Mouse (Mus musculus) heart, embryonic 16.5 days (tissue): Measurements from ENCODE around the gene Plaa. TPM values are rescaled to one million over a fixed set of nuclear protein-coding genes. Genes with fewer than 3 reads are reported as not detected.

Source experiments
- ATAC-seq: fragments of 200-750 bp; cut with Nextera tagmentation; replicated peaks from 2 replicates; pipeline ENCODE4 v1.8.0; 2017; ENCODE audit warnings: moderate number of reproducible peaks; ENCODE audit not compliant: insufficient read depth, low FRiP score; ENCODE audit errors: extremely low read depth
- H3K27ac ChIP-seq: fragments of 300-500 bp; sonication (generic); 2 replicates; pipeline ENCODE4 v1.5.1; 2014; ENCODE audit warnings: mild to moderate bottlenecking, low read length, control low read depth, moderate library complexity
- H3K27me3 ChIP-seq: fragments of 300-500 bp; sonication (generic); 2 replicates; pipeline ENCODE4 v1.6.1; 2014; ENCODE audit warnings: low read length, mixed read lengths; ENCODE audit not compliant: control insufficient read depth, insufficient read depth
- H3K36me3 ChIP-seq: fragments of 300-500 bp; sonication (generic); 2 replicates; pipeline ENCODE4 v1.6.1; 2014; ENCODE audit not compliant: control insufficient read depth, insufficient read depth
- H3K4me1 ChIP-seq: fragments of 300-500 bp; sonication (generic); 2 replicates; pipeline ENCODE4 v1.6.1; 2014; ENCODE audit warnings: low read length, mixed read lengths; ENCODE audit not compliant: control insufficient read depth, insufficient read depth
- H3K4me2 ChIP-seq: fragments of 300-500 bp; sonication (generic); 2 replicates; pipeline ENCODE4 v1.6.1; 2014; ENCODE audit warnings: low read depth, mild to moderate bottlenecking, control low read depth, low read length
- H3K4me3 ChIP-seq: fragments of 300-500 bp; sonication (generic); 2 replicates; pipeline ENCODE4 v1.5.1; 2014; ENCODE audit warnings: mild to moderate bottlenecking, control low read depth, low read length
- H3K9ac ChIP-seq: fragments of 300-500 bp; sonication (generic); 2 replicates; pipeline ENCODE4 v1.6.1; 2014; ENCODE audit warnings: low read length, control low read depth
- H3K9me3 ChIP-seq: fragments of 300-500 bp; sonication (generic); replicated peaks from 2 replicates; pipeline ENCODE4 v1.6.1; 2016; ENCODE audit warnings: low read length; ENCODE audit not compliant: control insufficient read depth
- WGBS: fragments of 180-500 bp; shearing (Covaris S2); extraction: QIAGEN DNeasy Blood & Tissue Kit; methylation state at CpG from one replicate; pipeline ENCODE4 v1.1.7; 2014; 5-methylcytosine and 5-hydroxymethylcytosine counted together
- polyA plus RNA-seq: library from polyadenylated mRNA; unstranded; fragments of >200 nt; fragmentation: Nextera tagmentation; extraction: Ambion mirVana; gene quantifications from 2 replicates; pipeline ENCODE4 v1.2.1, GENCODE M21; 2015

Gene Plaa
- polyA plus RNA-seq, 1 experiment from 2014 or later = 54.1 TPM

GRCm38 (mm10) chr4:94523321-94523720 lies 79.7 kb downstream of the Plaa start:
- H3K4me3 ChIP-seq = no peak overlapping the region
- no peaks in the 10 kb centered on the region for H3K27me3 ChIP-seq
- no peak overlapping the region for H3K4me2 ChIP-seq
- no peak overlapping the region for H3K9ac ChIP-seq
- ATAC-seq = no peak
- H3K9me3 ChIP-seq = no peaks in the 10 kb centered on the region
- no peak overlapping the region for H3K27ac ChIP-seq
- H3K4me1 ChIP-seq = no peaks in the 10 kb centered on the region
- no peaks in the 10 kb centered on the region for H3K36me3 ChIP-seq

GRCm38 (mm10) chr4:94517631-94518030 lies 85.4 kb downstream of the Plaa start:
- no peak overlapping the region for H3K9ac ChIP-seq
- H3K36me3 ChIP-seq = no peaks in the 10 kb centered on the region
- H3K9me3 ChIP-seq = no peaks in the 10 kb centered on the region
- no peak for ATAC-seq
- WGBS = 67% methylated on average over 4 of the region's 4 CpGs
- H3K27ac ChIP-seq = no peak overlapping the region
- H3K4me2 ChIP-seq = no peak overlapping the region
- H3K4me1 ChIP-seq = no peaks in the 10 kb centered on the region
- H3K4me3 ChIP-seq = no peak overlapping the region
- H3K27me3 ChIP-seq = no peaks in the 10 kb centered on the region

Other genes starting within 250 kb of the Plaa start
- gene Gm10306, start 46.7 kb downstream of the Plaa start, polyA plus RNA-seq = 0.32 TPM in 1 of 2 replicates, not detected in the other
- 7.5 and 10.9 TPM in 2 replicates for gene Caap1, start 46.4 kb downstream of the Plaa start, polyA plus RNA-seq
- gene Ift74, start 11.2 kb upstream of the Plaa start, polyA plus RNA-seq = 13.1 and 14.8 TPM in 2 replicates
- 0.20 and 0.26 TPM in 2 replicates for gene Lrrc19, start 46.9 kb upstream of the Plaa start, polyA plus RNA-seq
- gene Tek, start 136.0 kb upstream of the Plaa start, polyA plus RNA-seq = 39.3 and 40.2 TPM in 2 replicates